Mouse (Mus musculus) lung, adult 2 months (tissue): ENCODE measurements around the gene Fdx1.

Experiments used
- CTCF ChIP-seq: fragments of 200-500 bp; IDR thresholded peaks from 2 replicates; pipeline ENCODE4 v1.5.1; 2011; ENCODE audit warnings: mild to moderate bottlenecking, low read length, control low read depth; ENCODE audit not compliant: insufficient read depth
- POLR2A ChIP-seq: fragments of 200-500 bp; IDR thresholded peaks from 2 replicates; pipeline ENCODE4 v1.6.1; 2011; ENCODE audit warnings: low read depth, mild to moderate bottlenecking, control low read depth, low read length, borderline replicate concordance; ENCODE audit errors: extremely low read depth

DNA sequence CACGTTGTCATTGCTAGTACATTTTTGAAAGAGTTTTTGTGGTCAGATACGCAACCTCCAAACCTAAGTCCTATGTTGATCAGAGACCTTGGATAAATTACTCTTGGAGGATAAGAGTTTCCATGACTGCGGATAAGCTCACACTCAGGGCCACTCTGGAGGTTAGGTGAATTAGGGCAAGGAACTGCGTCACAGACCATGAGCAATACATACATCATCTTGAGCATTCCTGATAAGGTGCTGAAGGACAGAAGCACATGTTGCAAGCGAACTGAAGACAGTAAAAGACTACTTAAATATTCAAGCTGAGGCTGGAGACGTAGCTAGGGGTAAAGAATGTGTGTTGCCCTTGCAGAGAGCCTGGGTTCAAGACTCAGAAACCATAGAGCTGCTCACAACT, 754 bp upstream of the Fdx1 start:
- TF ChIP-seq CTCF (no peak), POLR2A (no peak)
